Mouse (Mus musculus) kidney, postnatal 0 days (tissue): ENCODE measurements around the gene Itm2b. TPM values are rescaled to one million over a fixed set of nuclear protein-coding genes. Genes with fewer than 3 reads are reported as not detected.

Source experiments
- ATAC-seq: fragments of 200-750 bp; cut with Nextera tagmentation; replicated peaks from 2 replicates; pipeline ENCODE4 v1.8.0; 2017; ENCODE audit warnings: low read depth, moderate number of reproducible peaks, moderate TSS enrichment, moderate library complexity; ENCODE audit not compliant: low FRiP score
- DNase-seq: peaks from one replicate; pipeline ENCODE4 v3.0.0-alpha.2; 2016; ENCODE audit warnings: low spot score
- H3K27ac ChIP-seq: fragments of 300-500 bp; sonication (generic); 2 replicates; pipeline ENCODE4 v1.5.1; 2014; ENCODE audit warnings: mild to moderate bottlenecking
- H3K27me3 ChIP-seq: fragments of 300-500 bp; sonication (generic); 2 replicates; pipeline ENCODE4 v1.6.1; 2014; ENCODE audit warnings: low read length, mixed read lengths; ENCODE audit not compliant: insufficient read depth
- H3K36me3 ChIP-seq: fragments of 300-500 bp; sonication (generic); 2 replicates; pipeline ENCODE4 v1.6.1; 2014; ENCODE audit warnings: low read length, mixed read lengths; ENCODE audit not compliant: insufficient read depth
- H3K4me1 ChIP-seq: fragments of 300-500 bp; sonication (generic); replicated peaks from 2 replicates; pipeline ENCODE4 v1.6.1; 2014; ENCODE audit warnings: antibody characterized with exemption, low read length, mixed read lengths; ENCODE audit not compliant: insufficient read depth
- H3K4me2 ChIP-seq: fragments of 300-500 bp; sonication (generic); 2 replicates; pipeline ENCODE4 v1.6.1; 2014; ENCODE audit warnings: mild to moderate bottlenecking, low read length, moderate library complexity, mixed read lengths
- H3K4me3 ChIP-seq: fragments of 300-500 bp; sonication (generic); replicated peaks from 2 replicates; pipeline ENCODE4 v1.5.1; 2014; ENCODE audit warnings: low read depth, low read length
- H3K9ac ChIP-seq: fragments of 300-500 bp; sonication (generic); 2 replicates; pipeline ENCODE4 v1.6.1; 2014; ENCODE audit warnings: low read depth, low read length
- H3K9me3 ChIP-seq: fragments of 300-500 bp; sonication (generic); replicated peaks from 2 replicates; pipeline ENCODE4 v1.6.1; 2016; ENCODE audit warnings: low read length, inconsistent platforms, mixed read lengths
- CTCF ChIP-seq: IDR thresholded peaks from 2 replicates; pipeline ENCODE4 v1.5.1; 2016; ENCODE audit warnings: antibody characterized with exemption, low read depth, mild to moderate bottlenecking, moderate library complexity
- WGBS: fragments of 180-500 bp; shearing (Covaris S2); extraction: QIAGEN DNeasy Blood & Tissue Kit; methylation state at CpG from one replicate; pipeline ENCODE4 v1.1.7; 2014; 5-methylcytosine and 5-hydroxymethylcytosine counted together
- polyA plus RNA-seq: library from polyadenylated mRNA; unstranded; fragments of >200 nt; fragmentation: Nextera tagmentation; extraction: Ambion mirVana; gene quantifications from 2 replicates; pipeline ENCODE4 v1.2.1, GENCODE M21; 2015

Itm2b gene
- polyA plus RNA-seq, 1 experiment from 2014 or later, result 1,975 TPM

GRCm38 (mm10) chr14:73350029-73350428 lies 35.1 kb downstream of the Itm2b start:
- H3K4me1 ChIP-seq, result peaks cover 5% of the 10 kb centered on the region; the same call in 1 of the 2 replicates
- no peak overlapping the region for H3K9ac ChIP-seq
- H3K36me3 ChIP-seq, result no peaks in the 10 kb centered on the region; the same call in 1 of the 2 replicates
- WGBS, result 63% methylated on average over 1 of the region's 1 CpGs
- H3K4me2 ChIP-seq, result no peak overlapping the region
- no peaks in the 10 kb centered on the region for H3K9me3 ChIP-seq
- no peak overlapping the region for H3K27ac ChIP-seq
- DNase-seq, result no peak
- H3K27me3 ChIP-seq, result no peaks in the 10 kb centered on the region
- ATAC-seq, result no peak
- TF ChIP-seq CTCF, result no peak
- no peak overlapping the region for H3K4me3 ChIP-seq

- ATAC-seq, result no peak
- Histone ChIP-seq H3K27me3 (no peaks in the 10 kb centered on the region), H3K9ac (no peak overlapping the region), H3K4me2 (no peak overlapping the region), H3K36me3 (no peaks in the 10 kb centered on the region; the same call in 1 of the 2 replicates), H3K4me1 (peaks cover 5% of the 10 kb centered on the region; the same call in 1 of the 2 replicates), H3K9me3 (no peaks in the 10 kb centered on the region), H3K27ac (peak overlapping the region; percentile 68), H3K4me3 (no peak overlapping the region)
- DNase-seq, result peak; percentile 19
- WGBS, result 37% methylated on average over 7 of the region's 7 CpGs
- TF ChIP-seq CTCF, result no peak
Measured at GRCm38 (mm10) chr14:73349061-73349670, 35.9 kb downstream of the Itm2b start.

DNA sequence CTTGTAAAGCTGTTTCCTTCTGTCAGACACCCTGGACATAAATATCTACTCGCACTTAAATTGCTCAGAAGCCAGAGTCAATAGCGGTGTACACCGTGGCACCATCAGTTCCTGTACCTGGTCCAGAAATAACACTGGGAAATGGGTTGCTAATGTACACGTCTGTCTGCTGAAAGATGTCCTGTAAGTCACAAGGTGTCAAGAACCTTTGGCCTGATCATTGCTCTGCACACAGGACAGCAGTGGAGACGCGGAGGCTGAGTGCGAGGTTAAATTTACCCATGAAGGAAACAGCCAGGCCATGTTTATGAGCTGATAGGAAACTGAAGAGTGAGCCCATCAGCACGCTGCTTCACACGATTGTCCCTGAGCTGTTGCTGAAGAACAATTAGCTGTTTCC lies 37.8 kb downstream of the Itm2b start:
- ATAC-seq, result no peak
- Histone ChIP-seq H3K36me3 (no peaks in the 10 kb centered on the region), H3K4me3 (no peak overlapping the region), H3K27me3 (no peaks in the 10 kb centered on the region), H3K4me2 (no peak overlapping the region), H3K27ac (no peak overlapping the region), H3K4me1 (peaks cover 5% of the 10 kb centered on the region; the same call in 1 of the 2 replicates), H3K9ac (no peak overlapping the region), H3K9me3 (no peaks in the 10 kb centered on the region)
- WGBS, result 53% methylated on average over 9 of the region's 9 CpGs
- no peak for TF ChIP-seq CTCF
- DNase-seq, result peak; percentile 34

- no peak overlapping the region for H3K9ac ChIP-seq
Measured at GRCm38 (mm10) chr14:73345614-73346013, 39.5 kb downstream of the Itm2b start.

GRCm38 (mm10) chr14:73340051-73340755 lies 44.9 kb downstream of the Itm2b start:
- no peak for DNase-seq
- WGBS, result 48% methylated on average over 6 of the region's 6 CpGs
- no peak overlapping the region for H3K4me2 ChIP-seq
- no peaks in the 10 kb centered on the region for H3K36me3 ChIP-seq
- TF ChIP-seq CTCF, result no peak
- no peak overlapping the region for H3K27ac ChIP-seq
- ATAC-seq, result no peak
- no peak overlapping the region for H3K9ac ChIP-seq
- H3K9me3 ChIP-seq, result no peaks in the 10 kb centered on the region
- H3K4me3 ChIP-seq, result no peak overlapping the region
- no peaks in the 10 kb centered on the region for H3K4me1 ChIP-seq
- H3K27me3 ChIP-seq, result no peaks in the 10 kb centered on the region

More at GRCm38 (mm10) chr14:73345614-73346013, 39.5 kb downstream of the Itm2b start:
- no peak overlapping the region for H3K4me3 ChIP-seq
- TF ChIP-seq CTCF, result no peak; the same call in 1 of the 2 replicates
- DNase-seq, result no peak
- no peaks in the 10 kb centered on the region for H3K9me3 ChIP-seq
- no peak for ATAC-seq
- H3K27me3 ChIP-seq, result no peaks in the 10 kb centered on the region
- H3K4me2 ChIP-seq, result no peak overlapping the region
- peaks cover 5% of the 10 kb centered on the region; the same call in 1 of the 2 replicates for H3K4me1 ChIP-seq
- WGBS, result 92% methylated on average over 4 of the region's 4 CpGs
- no peaks in the 10 kb centered on the region for H3K36me3 ChIP-seq
- H3K27ac ChIP-seq, result no peak overlapping the region

DNA sequence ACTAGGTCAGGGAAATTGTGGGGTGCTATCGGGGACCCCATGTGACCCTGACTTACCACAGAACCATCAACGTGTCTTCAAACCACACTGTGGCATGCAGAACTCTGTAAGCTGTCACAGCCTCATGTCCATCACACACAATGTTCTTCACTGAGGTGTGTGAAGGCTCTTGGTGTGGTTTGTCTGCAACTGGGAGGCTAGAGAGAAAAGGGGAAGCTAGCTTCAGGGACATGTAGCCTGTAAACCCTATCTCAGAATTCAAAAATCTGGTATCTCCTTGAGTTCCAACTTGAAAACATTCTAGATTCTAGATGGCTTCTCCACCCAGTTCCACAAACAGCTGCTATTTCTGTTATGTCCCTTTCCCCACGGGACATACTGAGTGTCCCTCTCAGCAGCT lies 45.5 kb downstream of the Itm2b start:
- WGBS, result 68% methylated on average over 3 of the region's 3 CpGs

More for the DNA sequence above, 45.5 kb downstream of the Itm2b start:
- no peak overlapping the region for H3K9ac ChIP-seq
- H3K4me2 ChIP-seq, result no peak overlapping the region
- ATAC-seq (no peak), DNase-seq (no peak)
- H3K27ac ChIP-seq, result no peak overlapping the region
- no peaks in the 10 kb centered on the region for H3K27me3 ChIP-seq
- H3K9me3 ChIP-seq, result no peaks in the 10 kb centered on the region
- H3K4me3 ChIP-seq, result no peak overlapping the region
- TF ChIP-seq CTCF, result no peak
- H3K4me1 ChIP-seq, result no peaks in the 10 kb centered on the region
- no peaks in the 10 kb centered on the region for H3K36me3 ChIP-seq
